Mouse (Mus musculus) midbrain, embryonic 13.5 days (tissue): ENCODE results near the gene Ptges2. TPM values are rescaled to one million over a fixed set of nuclear protein-coding genes. Genes with fewer than 3 reads are reported as not detected.

Source experiments
- ATAC-seq: fragments of 200-750 bp; cut with Nextera tagmentation; 2 replicates; pipeline ENCODE4 v1.8.0; 2017; ENCODE audit warnings: mild to moderate bottlenecking, moderate TSS enrichment, moderate library complexity
- H3K27ac ChIP-seq: fragments of 300-500 bp; sonication (generic); 2 replicates; pipeline ENCODE4 v1.5.1; 2015; ENCODE audit warnings: inconsistent platforms, mild to moderate bottlenecking, moderate library complexity
- H3K27me3 ChIP-seq: fragments of 300-500 bp; sonication (generic); 2 replicates; pipeline ENCODE4 v1.6.1; 2015; ENCODE audit warnings: mild to moderate bottlenecking, inconsistent platforms
- H3K36me3 ChIP-seq: fragments of 300-500 bp; sonication (generic); 2 replicates; pipeline ENCODE4 v1.6.1; 2015; ENCODE audit warnings: mild to moderate bottlenecking, inconsistent platforms
- H3K4me1 ChIP-seq: fragments of 300-500 bp; sonication (generic); replicated peaks from 2 replicates; pipeline ENCODE4 v1.6.1; 2015; ENCODE audit warnings: inconsistent platforms
- H3K4me2 ChIP-seq: fragments of 300-500 bp; sonication (generic); replicated peaks from 2 replicates; pipeline ENCODE4 v1.6.1; 2015; ENCODE audit warnings: moderate library complexity, mild to moderate bottlenecking, inconsistent platforms
- H3K4me3 ChIP-seq: fragments of 300-500 bp; sonication (generic); replicated peaks from 2 replicates; pipeline ENCODE4 v1.5.1; 2015; ENCODE audit warnings: mild to moderate bottlenecking, inconsistent platforms
- H3K9ac ChIP-seq: fragments of 300-500 bp; sonication (generic); replicated peaks from 2 replicates; pipeline ENCODE4 v1.6.1; 2015; ENCODE audit warnings: mild to moderate bottlenecking, inconsistent platforms
- H3K9me3 ChIP-seq: fragments of 300-500 bp; sonication (generic); 2 replicates; pipeline ENCODE4 v1.6.1; 2016; ENCODE audit warnings: mild to moderate bottlenecking, inconsistent platforms
- WGBS: fragments of 180-500 bp; shearing (Covaris S2); methylation state at CpG from one replicate; pipeline ENCODE4 v1.1.7; 2015; 5-methylcytosine and 5-hydroxymethylcytosine counted together
- polyA plus RNA-seq: library from polyadenylated mRNA; unstranded; fragments of >200 nt; fragmentation: Nextera tagmentation; extraction: Ambion mirVana; gene quantifications from 2 replicates; pipeline ENCODE4 v1.2.1, GENCODE M21; 2015

Gene Ptges2
- polyA plus RNA-seq, 1 experiment from 2014 or later = 35.5 TPM

DNA sequence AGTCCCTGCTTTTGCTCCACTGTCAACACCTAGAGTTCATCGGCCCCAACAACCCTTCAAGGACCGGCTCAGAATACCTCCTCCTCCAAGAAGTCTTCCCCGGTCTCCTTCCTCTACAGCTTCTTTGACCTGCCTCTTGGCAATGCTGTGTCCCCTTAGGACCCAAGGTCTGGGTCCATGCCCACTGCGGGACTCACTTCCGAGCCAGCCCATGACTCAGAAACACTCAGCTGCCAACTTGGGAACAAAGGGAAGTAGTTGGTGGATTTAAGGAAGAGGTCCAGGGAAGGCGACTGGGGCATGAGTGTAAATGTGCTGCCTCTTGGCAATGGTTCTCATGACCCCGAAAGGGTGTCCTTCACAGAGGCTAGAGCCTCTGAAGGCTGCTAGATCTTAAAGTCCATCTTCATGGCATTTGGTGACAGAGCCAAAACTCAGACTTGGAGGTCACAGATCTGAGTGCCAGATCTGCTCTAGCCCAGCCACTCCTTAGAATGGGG, 15.6 kb upstream of the Ptges2 start:
- H3K4me2 ChIP-seq = no peak overlapping the region
- 95% methylated on average over 7 of the region's 7 CpGs for WGBS
- no peak overlapping the region for H3K9ac ChIP-seq
- no peak overlapping the region for H3K27ac ChIP-seq
- ATAC-seq = no peak
- H3K36me3 ChIP-seq = peaks cover 51% of the 10 kb centered on the region
- peaks cover 9% of the 10 kb centered on the region for H3K27me3 ChIP-seq
- H3K9me3 ChIP-seq = no peaks in the 10 kb centered on the region
- no peak overlapping the region for H3K4me3 ChIP-seq
- peaks cover 12% of the 10 kb centered on the region for H3K4me1 ChIP-seq

DNA sequence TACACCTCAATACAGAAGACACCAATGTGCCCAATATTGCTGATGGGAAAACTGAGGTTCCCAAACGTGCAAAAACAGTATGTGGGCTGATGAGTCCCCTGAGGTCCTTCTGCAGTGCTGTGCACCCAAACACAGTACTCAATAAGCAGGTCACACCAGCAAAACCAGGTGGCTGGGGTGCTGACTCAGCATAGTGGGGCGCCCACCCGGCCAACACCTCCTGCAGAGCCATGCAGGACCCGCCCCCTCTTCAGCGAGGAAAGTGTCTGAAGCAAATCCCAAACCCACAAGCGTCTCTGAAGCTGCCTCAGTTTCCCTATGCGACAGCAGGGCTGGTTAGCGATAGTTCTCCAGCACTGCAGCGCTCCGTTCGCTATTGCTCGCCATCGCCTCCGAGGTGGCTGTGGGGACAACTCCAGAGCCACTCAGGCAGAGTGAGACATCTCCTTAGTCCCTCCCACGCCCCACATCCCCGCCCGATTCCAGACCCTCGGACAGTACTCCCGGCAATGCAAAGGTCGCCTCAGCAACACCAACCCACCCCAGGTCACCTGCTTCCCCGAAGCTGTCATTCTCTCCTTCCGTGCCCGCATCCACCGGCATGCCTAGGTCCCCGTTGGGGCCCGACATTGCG, 14.4 kb upstream of the Ptges2 start:
- Histone ChIP-seq H3K4me3 (peak overlapping the region; percentile 70), H3K9me3 (no peaks in the 10 kb centered on the region), H3K4me1 (peaks cover 12% of the 10 kb centered on the region), H3K27ac (peak overlapping the region; percentile 6; the same call in 1 of the 2 replicates), H3K9ac (peak overlapping the region; percentile 76), H3K27me3 (peaks cover 9% of the 10 kb centered on the region), H3K36me3 (peaks cover 39% of the 10 kb centered on the region), H3K4me2 (peak overlapping the region; percentile 94)
- WGBS = under 1% methylated on average over 27 of the region's 27 CpGs
- peak; percentile 75 for ATAC-seq

DNA sequence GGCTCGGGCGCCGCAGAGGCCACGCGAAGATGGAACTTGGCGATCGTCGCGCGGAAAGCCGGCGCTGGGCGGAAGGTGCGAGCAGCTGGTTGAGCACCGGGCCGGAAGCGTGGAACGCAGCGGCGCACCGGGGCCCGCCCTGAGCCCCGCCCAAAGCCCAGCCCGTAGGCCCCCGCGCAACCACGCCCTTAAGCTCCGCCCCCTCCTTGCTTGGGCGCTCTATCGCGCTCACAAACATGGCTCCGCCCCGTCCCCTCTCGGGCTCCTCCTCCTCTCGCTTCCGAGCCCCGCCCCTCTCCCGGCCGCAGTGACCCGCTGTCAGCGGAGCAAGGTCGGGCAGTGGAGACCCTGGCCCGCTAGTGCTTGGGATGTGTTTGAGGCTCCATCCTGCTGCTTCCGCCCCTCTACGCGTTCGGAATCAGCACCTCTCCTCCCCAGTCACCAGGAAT, 13.9 kb upstream of the Ptges2 start, which contains the start of gene 1110008P14Rik:
1110008P14Rik (minus strand) TSS at position 164 of the 449 bp plus-strand sequence.
- peaks cover 9% of the 10 kb centered on the region for H3K27me3 ChIP-seq
- H3K9ac ChIP-seq = peak within 1 kb of the TSS; percentile 76
- no peaks in the 10 kb centered on the region for H3K9me3 ChIP-seq
- peak; percentile 87 for ATAC-seq
- peak within 1 kb of the TSS; percentile 94 for H3K4me2 ChIP-seq
- peaks cover 12% of the 10 kb centered on the region for H3K4me1 ChIP-seq
- H3K27ac ChIP-seq = peak within 1 kb of the TSS; percentile 6
- 1% methylated on average over 46 of the region's 47 CpGs for WGBS
- peaks cover 34% of the 10 kb centered on the region for H3K36me3 ChIP-seq
- peak within 1 kb of the TSS; percentile 70 for H3K4me3 ChIP-seq

DNA sequence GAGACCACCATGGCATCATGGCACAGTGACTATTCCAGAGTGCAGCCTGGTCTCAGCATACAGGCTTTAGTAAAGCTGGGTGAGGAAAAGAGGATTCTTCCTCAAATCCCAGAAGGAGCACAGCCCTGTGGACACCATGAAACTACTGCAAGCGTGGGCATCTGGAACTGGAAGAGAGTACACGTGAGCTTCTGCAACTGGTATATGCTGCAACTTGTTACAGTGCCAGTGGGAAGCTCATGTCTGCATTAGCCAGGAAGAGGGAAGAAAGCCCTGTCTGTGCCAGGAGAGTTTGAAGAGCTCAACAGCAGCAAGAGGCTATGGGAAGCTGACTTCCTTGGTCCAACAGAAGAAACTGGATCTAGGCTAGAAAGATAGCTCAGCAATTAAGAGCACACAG, 13.0 kb upstream of the Ptges2 start:
- Histone ChIP-seq H3K4me3 (0 out of 2 replicates have a peak overlapping the region, but pooled peaks have one; percentile 70), H3K9ac (no peak overlapping the region), H3K27me3 (peaks cover 9% of the 10 kb centered on the region), H3K4me1 (peaks cover 12% of the 10 kb centered on the region), H3K9me3 (no peaks in the 10 kb centered on the region), H3K36me3 (peaks cover 25% of the 10 kb centered on the region), H3K27ac (no peak overlapping the region), H3K4me2 (no peak overlapping the region; the same call in 1 of the 2 replicates)
- ATAC-seq = no peak
- 87% methylated on average over 2 of the region's 2 CpGs for WGBS

- 0 out of 2 replicates have a peak within 1 kb of the TSS, but pooled peaks have one; percentile 14 for H3K9ac ChIP-seq
- no peaks in the 10 kb centered on the region for H3K27me3 ChIP-seq
- H3K4me1 ChIP-seq = no peaks in the 10 kb centered on the region
- 56% methylated on average over 5 of the region's 5 CpGs for WGBS
- H3K4me2 ChIP-seq = no peak within 1 kb of the TSS
- no peak within 1 kb of the TSS for H3K27ac ChIP-seq
- no peak within 1 kb of the TSS for H3K4me3 ChIP-seq
- no peaks in the 10 kb centered on the region for H3K9me3 ChIP-seq
- no peak for ATAC-seq
- no peaks in the 10 kb centered on the region for H3K36me3 ChIP-seq
These were observed 7.8 kb upstream of the Ptges2 start, which contains the start of gene Lcn2 for GRCm38 (mm10) chr2:32387706-32388490. TSS of gene Lcn2 (minus strand) at chr2:32388252.

- H3K9me3 ChIP-seq = no peaks in the 10 kb centered on the region
- H3K9ac ChIP-seq = no peak overlapping the region
- H3K4me3 ChIP-seq = no peak overlapping the region
- H3K27me3 ChIP-seq = no peaks in the 10 kb centered on the region
- H3K4me2 ChIP-seq = no peak overlapping the region
- 76% methylated on average over 2 of the region's 2 CpGs for WGBS
- H3K4me1 ChIP-seq = no peaks in the 10 kb centered on the region
- no peak overlapping the region for H3K27ac ChIP-seq
- ATAC-seq = no peak
- H3K36me3 ChIP-seq = no peaks in the 10 kb centered on the region
These were observed 6.5 kb upstream of the Ptges2 start for GRCm38 (mm10) chr2:32389157-32389556.

DNA sequence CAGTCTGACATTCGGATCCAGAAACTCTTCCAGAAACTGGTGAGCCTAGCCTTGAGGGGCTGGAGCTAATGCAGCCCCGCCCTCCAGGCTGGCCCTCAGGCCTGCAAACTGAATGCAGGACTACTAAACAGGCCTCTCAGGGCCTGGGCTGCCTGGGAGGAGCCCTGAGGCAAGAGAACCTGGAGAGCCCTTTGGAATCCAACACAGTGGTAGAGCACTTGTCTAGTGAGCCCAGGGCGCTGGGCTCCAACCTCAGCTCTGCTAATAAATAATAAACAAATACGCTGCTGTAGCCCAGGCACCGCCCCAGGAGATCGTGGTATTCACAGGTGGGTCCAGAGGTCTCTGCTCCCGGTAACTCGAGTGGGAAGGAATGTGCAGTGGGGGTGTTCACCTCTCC, 4.8 kb upstream of the Ptges2 start:
- no peak for ATAC-seq
- Histone ChIP-seq H3K9me3 (no peaks in the 10 kb centered on the region), H3K4me1 (peaks cover 5% of the 10 kb centered on the region), H3K27me3 (no peaks in the 10 kb centered on the region), H3K4me3 (no peak overlapping the region), H3K9ac (no peak overlapping the region), H3K4me2 (no peak overlapping the region), H3K36me3 (no peaks in the 10 kb centered on the region), H3K27ac (no peak overlapping the region)
- WGBS = 75% methylated on average over 8 of the region's 8 CpGs

DNA sequence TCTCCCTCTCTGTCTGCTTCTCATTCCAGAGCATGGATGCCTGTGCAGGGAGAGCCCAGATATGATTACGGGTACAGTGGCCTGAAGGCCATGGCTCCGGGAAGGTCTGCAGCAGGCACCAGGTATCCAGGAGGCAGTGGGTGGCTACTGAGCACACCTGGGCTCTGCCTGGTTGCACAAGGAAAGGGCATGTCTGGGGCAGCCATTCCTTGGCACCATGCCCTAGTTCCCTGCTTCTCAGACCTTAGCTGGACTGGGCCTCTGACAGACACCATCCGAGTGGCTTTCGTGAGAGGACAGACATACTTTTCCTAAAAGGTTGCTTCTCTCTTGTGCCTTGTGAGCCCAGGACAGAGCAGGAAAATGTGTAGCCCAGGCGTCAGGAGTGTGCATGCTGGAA, 3.6 kb upstream of the Ptges2 start:
- peaks cover 11% of the 10 kb centered on the region for H3K4me1 ChIP-seq
- H3K36me3 ChIP-seq = no peaks in the 10 kb centered on the region
- no peak overlapping the region for H3K9ac ChIP-seq
- H3K4me2 ChIP-seq = no peak overlapping the region
- no peaks in the 10 kb centered on the region for H3K27me3 ChIP-seq
- no peak for ATAC-seq
- WGBS = 77% methylated on average over 5 of the region's 5 CpGs
- H3K9me3 ChIP-seq = no peaks in the 10 kb centered on the region
- H3K4me3 ChIP-seq = no peak overlapping the region
- no peak overlapping the region for H3K27ac ChIP-seq

- Histone ChIP-seq H3K4me3 (peak overlapping the region; percentile 83), H3K4me1 (peaks cover 19% of the 10 kb centered on the region), H3K27ac (peak overlapping the region; percentile 85), H3K4me2 (peak overlapping the region; percentile 96), H3K36me3 (peaks cover 12% of the 10 kb centered on the region; the same call in 1 of the 2 replicates), H3K9ac (peak overlapping the region; percentile 86), H3K9me3 (no peaks in the 10 kb centered on the region), H3K27me3 (no peaks in the 10 kb centered on the region)
- no peak for ATAC-seq
- whole genome bisulfite sequencing = 5% methylated on average over 8 of the region's 8 CpGs
These were observed 723 bp upstream of the Ptges2 start for GRCm38 (mm10) chr2:32394973-32395372.

- ATAC-seq = peak; percentile 98
- peak overlapping the region; percentile 85 for H3K27ac ChIP-seq
- no peaks in the 10 kb centered on the region for H3K9me3 ChIP-seq
- peak overlapping the region; percentile 83 for H3K4me3 ChIP-seq
- peaks cover 19% of the 10 kb centered on the region for H3K4me1 ChIP-seq
- peak overlapping the region; percentile 96 for H3K4me2 ChIP-seq
- no peaks in the 10 kb centered on the region for H3K27me3 ChIP-seq
- H3K9ac ChIP-seq = peak overlapping the region; percentile 86
- WGBS = under 1% methylated on average over 59 of the region's 59 CpGs
- peaks cover 23% of the 10 kb centered on the region for H3K36me3 ChIP-seq
These were observed 388 bp downstream of the Ptges2 start for GRCm38 (mm10) chr2:32395946-32396621.

DNA sequence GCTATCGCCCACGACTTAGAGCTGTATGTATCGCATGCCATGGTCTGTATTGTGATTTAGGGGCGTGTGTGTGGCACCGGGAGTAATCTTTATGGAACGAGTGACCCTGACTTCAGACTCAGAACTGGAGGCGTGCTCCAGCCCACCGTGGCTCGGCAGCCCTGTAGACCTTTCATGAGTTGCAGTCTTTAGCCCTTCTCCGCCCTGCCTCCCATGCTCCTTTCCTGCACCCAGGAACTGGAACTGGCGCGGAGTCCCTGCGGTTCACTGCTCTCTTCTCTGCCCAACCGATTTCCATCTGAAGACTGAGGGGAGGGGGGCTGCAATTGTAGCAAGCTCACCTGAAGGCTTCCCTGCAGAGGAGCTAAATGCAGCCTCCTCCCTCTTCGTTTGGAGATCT, 999 bp downstream of the Ptges2 start:
- WGBS = under 1% methylated on average over 15 of the region's 15 CpGs
- H3K4me1 ChIP-seq = peaks cover 19% of the 10 kb centered on the region
- H3K36me3 ChIP-seq = peaks cover 29% of the 10 kb centered on the region
- H3K27ac ChIP-seq = 0 out of 2 replicates have a peak overlapping the region, but pooled peaks have one; percentile 85
- H3K4me2 ChIP-seq = peak overlapping the region; percentile 96
- no peak for ATAC-seq
- H3K27me3 ChIP-seq = no peaks in the 10 kb centered on the region
- H3K9me3 ChIP-seq = no peaks in the 10 kb centered on the region
- H3K4me3 ChIP-seq = peak overlapping the region; percentile 83
- H3K9ac ChIP-seq = peak overlapping the region; percentile 86
